Mouse (Mus musculus) forebrain, embryonic 13.5 days (tissue): ENCODE results near the gene Nkiras2. TPM values are rescaled to one million over a fixed set of nuclear protein-coding genes. Genes with fewer than 3 reads are reported as not detected.

Experiments used
- polyA plus RNA-seq: library from polyadenylated mRNA; unstranded; fragments of >200 nt; fragmentation: Nextera tagmentation; extraction: Ambion mirVana; gene quantifications from 2 replicates; pipeline ENCODE4 v1.2.1, GENCODE M21; 2015

Gene Nkiras2
- polyA plus RNA-seq, 1 experiment from 2014 or later, result 94.7 TPM

Other genes starting within 250 kb of the Nkiras2 start
- gene Jup, start 221.5 kb upstream of the Nkiras2 start, polyA plus RNA-seq, result 37.1 and 42.8 TPM in 2 replicates
- 10.9 and 12.3 TPM in 2 replicates for gene P3h4, start 204.4 kb upstream of the Nkiras2 start, polyA plus RNA-seq
- gene Fkbp10, start 203.5 kb upstream of the Nkiras2 start, polyA plus RNA-seq, result 15.5 and 16.3 TPM in 2 replicates
- 105 and 114 TPM in 2 replicates for gene Nt5c3b, start 177.4 kb upstream of the Nkiras2 start, polyA plus RNA-seq
- 0.70 and 1.1 TPM in 2 replicates for gene Klhl10, start 177.3 kb upstream of the Nkiras2 start, polyA plus RNA-seq
- gene Klhl11, start 146.5 kb upstream of the Nkiras2 start, polyA plus RNA-seq, result 12.1 and 12.2 TPM in 2 replicates
- gene Acly, start 91.2 kb upstream of the Nkiras2 start, polyA plus RNA-seq, result 251 and 271 TPM in 2 replicates
- 1.6 and 1.9 TPM in 2 replicates for gene Ttc25, start 73.6 kb upstream of the Nkiras2 start, polyA plus RNA-seq
- 20.1 and 20.8 TPM in 2 replicates for gene Cnp, start 44.3 kb upstream of the Nkiras2 start, polyA plus RNA-seq
- 283 and 285 TPM in 2 replicates for gene Dnajc7, start 924 bp downstream of the Nkiras2 start, polyA plus RNA-seq
- gene Zfp385c, start 73.2 kb downstream of the Nkiras2 start, polyA plus RNA-seq, result 0.18 and 0.48 TPM in 2 replicates
- 1.8 and 2.1 TPM in 2 replicates for gene Dhx58, start 85.0 kb downstream of the Nkiras2 start, polyA plus RNA-seq
- gene Kat2a, start 93.2 kb downstream of the Nkiras2 start, polyA plus RNA-seq, result 41.6 and 48.7 TPM in 2 replicates
- gene Hspb9, start 94.6 kb downstream of the Nkiras2 start, polyA plus RNA-seq, result not detected in 2 replicates
- 22.7 and 23.1 TPM in 2 replicates for gene Rab5c, start 119.0 kb downstream of the Nkiras2 start, polyA plus RNA-seq
- gene Kcnh4, start 140.7 kb downstream of the Nkiras2 start, polyA plus RNA-seq, result 3.4 and 4.6 TPM in 2 replicates
- gene Hcrt, start 143.7 kb downstream of the Nkiras2 start, polyA plus RNA-seq, result not detected in 2 replicates
- 1.9 and 2.4 TPM in 2 replicates for gene Ghdc, start 151.7 kb downstream of the Nkiras2 start, polyA plus RNA-seq
- gene Stat5b, start 231.5 kb downstream of the Nkiras2 start, polyA plus RNA-seq, result 11.1 and 14.0 TPM in 2 replicates
- gene Stat5a, start 240.1 kb downstream of the Nkiras2 start, polyA plus RNA-seq, result 0.85 and 1.2 TPM in 2 replicates